Mouse (Mus musculus): ENCODE measurements around the gene Olfr344. TPM values are rescaled to one million over a fixed set of nuclear protein-coding genes. Genes with fewer than 3 reads are reported as not detected.

Gene Olfr344
- polyA plus RNA-seq (2012; rRNA removed): 0.02 TPM in 1 of 2 replicates, not detected in the other

- H3K4me3 ChIP-seq (ENCODE audit: insufficient read depth, low read length): no peak within 1 kb of the TSS
- no peaks in the 10 kb centered on the region for H3K4me1 ChIP-seq (ENCODE audit: control insufficient read depth, insufficient read depth, low read length)
- no peak within 1 kb of the TSS for H3K27ac ChIP-seq (ENCODE audit: insufficient read depth, low read length)
- no peak for TF ChIP-seq POLR2A (IDR thresholded peaks at IDR 0.05; ENCODE audit: extremely low read depth, insufficient read depth, low read length)
- TF ChIP-seq CTCF (IDR thresholded peaks at IDR 0.05; ENCODE audit: extremely low read depth, insufficient read depth, low read length): no peak
Measured at GRCm38 (mm10) chr2:36566362-36566761, at the start of gene Olfr344. Gene Olfr344, plus strand, starts transcription at chr2:36566662.

GRCm38 (mm10) chr2:36524698-36525097 lies 41.8 kb upstream of the Olfr344 start, which contains the start of gene Olfr342:
Gene Olfr342, plus strand, starts transcription at chr2:36524998.
- Histone ChIP-seq H3K4me1 (ENCODE audit: control insufficient read depth, insufficient read depth, low read length) (no peaks in the 10 kb centered on the region), H3K4me3 (ENCODE audit: insufficient read depth, low read length) (no peak within 1 kb of the TSS), H3K27ac (ENCODE audit: insufficient read depth, low read length) (no peak within 1 kb of the TSS)
- TF ChIP-seq POLR2A (IDR thresholded peaks at IDR 0.05; ENCODE audit: extremely low read depth, insufficient read depth, low read length) (no peak), CTCF (IDR thresholded peaks at IDR 0.05; ENCODE audit: extremely low read depth, insufficient read depth, low read length) (no peak)

GRCm38 (mm10) chr2:36565156-36565555 lies 1.3 kb upstream of the Olfr344 start:
- Histone ChIP-seq H3K4me1 (ENCODE audit: control insufficient read depth, insufficient read depth, low read length) (no peaks in the 10 kb centered on the region), H3K4me3 (ENCODE audit: insufficient read depth, low read length) (no peak overlapping the region), H3K27ac (ENCODE audit: insufficient read depth, low read length) (no peak overlapping the region)
- TF ChIP-seq POLR2A (IDR thresholded peaks at IDR 0.05; ENCODE audit: extremely low read depth, insufficient read depth, low read length) (no peak), CTCF (IDR thresholded peaks at IDR 0.05; ENCODE audit: extremely low read depth, insufficient read depth, low read length) (no peak)

GRCm38 (mm10) chr2:36567022-36567421 lies 560 bp downstream of the Olfr344 start:
- Histone ChIP-seq H3K4me1 (ENCODE audit: control insufficient read depth, insufficient read depth, low read length) (no peaks in the 10 kb centered on the region), H3K27ac (ENCODE audit: insufficient read depth, low read length) (no peak overlapping the region), H3K4me3 (ENCODE audit: insufficient read depth, low read length) (no peak overlapping the region)
- TF ChIP-seq POLR2A (IDR thresholded peaks at IDR 0.05; ENCODE audit: extremely low read depth, insufficient read depth, low read length) (no peak), CTCF (IDR thresholded peaks at IDR 0.05; ENCODE audit: extremely low read depth, insufficient read depth, low read length) (no peak)

GRCm38 (mm10) chr2:36567845-36568244 lies 1.4 kb downstream of the Olfr344 start:
- H3K4me1 ChIP-seq (ENCODE audit: control insufficient read depth, insufficient read depth, low read length): no peaks in the 10 kb centered on the region
- H3K27ac ChIP-seq (ENCODE audit: insufficient read depth, low read length): no peak overlapping the region
- H3K4me3 ChIP-seq (ENCODE audit: insufficient read depth, low read length): no peak overlapping the region
- TF ChIP-seq CTCF (IDR thresholded peaks at IDR 0.05; ENCODE audit: extremely low read depth, insufficient read depth, low read length): no peak

Other genes starting within 250 kb of the Olfr344 start
- 0.02 TPM in 1 of 2 replicates, not detected in the other for gene Olfr338, start 193.1 kb upstream of the Olfr344 start, polyA plus RNA-seq (2012; rRNA removed)
- not detected in 2 replicates for gene Olfr339, start 147.7 kb upstream of the Olfr344 start, polyA plus RNA-seq (2012; rRNA removed)
- not detected in 2 replicates for gene Olfr340, start 114.1 kb upstream of the Olfr344 start, polyA plus RNA-seq (2012; rRNA removed)
- gene Olfr341, start 84.2 kb upstream of the Olfr344 start, polyA plus RNA-seq (2012; rRNA removed): not detected in 2 replicates
- not detected in 2 replicates for gene Olfr342, start 41.7 kb upstream of the Olfr344 start, polyA plus RNA-seq (2012; rRNA removed)
- gene Olfr345, start 73.4 kb downstream of the Olfr344 start, polyA plus RNA-seq (2012; rRNA removed): not detected in 2 replicates
- gene Olfr346, start 119.1 kb downstream of the Olfr344 start, polyA plus RNA-seq (2012; rRNA removed): not detected in 2 replicates
- not detected in 2 replicates for gene Olfr347, start 165.2 kb downstream of the Olfr344 start, polyA plus RNA-seq (2012; rRNA removed)
- gene Olfr348, start 217.6 kb downstream of the Olfr344 start, polyA plus RNA-seq (2012; rRNA removed): not detected in 2 replicates
- gene Olfr50, start 223.9 kb downstream of the Olfr344 start, polyA plus RNA-seq (2012; rRNA removed): not detected in 2 replicates

Data from cortical plate, adult 2 months (tissue).